Mouse (Mus musculus) lung, adult 2 months (tissue): ENCODE results near the gene Ccnyl1.

ENCODE experiments used
- CTCF ChIP-seq: fragments of 200-500 bp; IDR thresholded peaks from 2 replicates; pipeline ENCODE4 v1.5.1; 2011; ENCODE audit warnings: mild to moderate bottlenecking, low read length, control low read depth; ENCODE audit not compliant: insufficient read depth
- POLR2A ChIP-seq: fragments of 200-500 bp; IDR thresholded peaks from 2 replicates; pipeline ENCODE4 v1.6.1; 2011; ENCODE audit warnings: low read depth, mild to moderate bottlenecking, control low read depth, low read length, borderline replicate concordance; ENCODE audit errors: extremely low read depth

- TF ChIP-seq POLR2A (no peak), CTCF (no peak)
Observed at GRCm38 (mm10) chr1:64773305-64773704, 83.0 kb downstream of the Ccnyl1 start.
